8 mouse cellular contexts compared by ENCODE assay signal in the genomic region with DNA sequence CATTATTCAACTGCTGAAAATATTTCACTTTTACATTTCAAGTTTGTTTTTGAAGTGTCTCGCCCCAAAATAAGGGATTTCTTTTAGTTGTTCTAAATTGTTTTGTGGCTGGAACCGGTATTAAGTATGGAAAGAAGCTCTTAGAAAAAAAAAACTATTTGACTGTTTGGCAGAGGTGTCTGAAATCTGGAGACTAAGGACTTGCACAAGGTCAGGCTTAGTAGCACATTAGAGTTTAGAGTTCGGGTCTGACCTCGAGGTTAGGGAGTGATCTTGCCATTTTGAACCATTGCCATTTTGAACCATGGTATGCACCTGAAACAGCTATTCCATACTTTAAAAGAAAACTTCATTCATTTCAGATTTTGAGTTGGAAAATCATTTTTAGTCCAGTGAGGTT. TPM values are rescaled to one million over a fixed set of nuclear protein-coding genes. Genes with fewer than 3 reads are reported as not detected.
DNase-seq lines count a peak whose midpoint lies in the region; ATAC-seq and TF ChIP-seq lines count a peak whose summit lies in the region.

No protein-coding gene starts in this region.

- peak overlapping the region; percentile 89 for H3K4me2 ChIP-seq in forebrain, embryonic 16.5 days (ENCODE audit: low read length)
- peak overlapping the region; percentile 86 for H3K4me2 ChIP-seq in liver, embryonic 12.5 days

- H3K27ac ChIP-seq in heart, embryonic 10.5 days, result peak overlapping the region; percentile 99
- no peak overlapping the region for H3K27ac ChIP-seq in forebrain, embryonic 16.5 days (ENCODE audit: low read length)
- peak overlapping the region; percentile 75 for H3K27ac ChIP-seq in liver, embryonic 12.5 days

- H3K27me3 ChIP-seq in heart, embryonic 10.5 days (ENCODE audit: insufficient read depth, poor library complexity, severe bottlenecking), result no peaks in the 10 kb centered on the region
- no peaks in the 10 kb centered on the region for H3K27me3 ChIP-seq in G1E (ENCODE audit: insufficient read depth, low read length)
- H3K27me3 ChIP-seq in forebrain, embryonic 16.5 days (replicated peaks; ENCODE audit: control insufficient read depth, insufficient read depth, low read length), result no peaks in the 10 kb centered on the region
- H3K27me3 ChIP-seq in liver, embryonic 12.5 days (replicated peaks), result no peaks in the 10 kb centered on the region

- H3K9me3 ChIP-seq in heart, embryonic 10.5 days, result no peaks in the 10 kb centered on the region
- H3K9me3 ChIP-seq in G1E (replicated peaks), result no peaks in the 10 kb centered on the region
- H3K9me3 ChIP-seq in forebrain, embryonic 16.5 days (ENCODE audit: control insufficient read depth, low read length), result no peaks in the 10 kb centered on the region
- H3K9me3 ChIP-seq in liver, embryonic 12.5 days (replicated peaks), result no peaks in the 10 kb centered on the region

- no peak for DNase-seq in heart, embryonic 10.5 days (ENCODE audit: low spot score)
- DNase-seq in heart, adult 11 months, result no peak
- DNase-seq in G1E (ENCODE audit: low spot score), result no peak
- DNase-seq in layer of hippocampus, adult 11-12 months (ENCODE audit: low spot score), result no peak
- no peak for DNase-seq in spleen, postnatal 4 days (ENCODE audit: low spot score in 2 of 2)
- DNase-seq in adrenal gland, adult 2 months, result no peak

- ATAC-seq in G1E (ENCODE audit: extremely low read depth, insufficient number of reproducible peaks, low FRiP score, poor library complexity, severe bottlenecking), result no peak
- ATAC-seq in forebrain, embryonic 16.5 days, result no peak
- no peak for ATAC-seq in liver, embryonic 12.5 days

- TF ChIP-seq CTCF in G1E (IDR thresholded peaks at IDR 0.05; ENCODE audit: low read depth, low read length), result no peak

- peak overlapping the region; percentile 45; the same call in 1 of the 2 replicates for H3K9ac ChIP-seq in forebrain, embryonic 16.5 days (replicated peaks; ENCODE audit: low read depth, low read length)
- H3K9ac ChIP-seq in liver, embryonic 12.5 days, result peak overlapping the region; percentile 100

- under 1% methylated on average over 4 of the region's 4 CpGs for WGBS in heart, embryonic 10.5 days
- 0% methylated on average over 4 of the region's 4 CpGs for WGBS in forebrain, embryonic 16.5 days
- WGBS in liver, embryonic 12.5 days (ENCODE audit: insufficient replicate concordance), result under 1% methylated on average over 4 of the region's 4 CpGs

- H3K4me3 ChIP-seq in heart, embryonic 10.5 days, result peak overlapping the region; percentile 91
- peak overlapping the region; percentile 86 for H3K4me3 ChIP-seq in G1E (ENCODE audit: low read depth, low read length)
- H3K4me3 ChIP-seq in forebrain, embryonic 16.5 days (replicated peaks; ENCODE audit: low read length), result peak overlapping the region; percentile 96
- H3K4me3 ChIP-seq in liver, embryonic 12.5 days, result peak overlapping the region; percentile 99

- H3K36me3 ChIP-seq in heart, embryonic 10.5 days, result peaks cover 16% of the 10 kb centered on the region
- H3K36me3 ChIP-seq in G1E (replicated peaks), result peaks cover 23% of the 10 kb centered on the region
- peaks cover 9% of the 10 kb centered on the region for H3K36me3 ChIP-seq in forebrain, embryonic 16.5 days (ENCODE audit: control insufficient read depth, insufficient read depth)
- peaks cover 20% of the 10 kb centered on the region for H3K36me3 ChIP-seq in liver, embryonic 12.5 days

- H3K4me1 ChIP-seq in heart, embryonic 10.5 days, result 0 out of 2 replicates have a peak, but pooled peaks cover 5% of the 10 kb centered on the region
- peaks cover 28% of the 10 kb centered on the region for H3K4me1 ChIP-seq in G1E (ENCODE audit: insufficient read depth, low read depth, low read length)
- H3K4me1 ChIP-seq in forebrain, embryonic 16.5 days (replicated peaks; ENCODE audit: control insufficient read depth, insufficient read depth, low read length), result peaks cover 13% of the 10 kb centered on the region
- peaks cover 23% of the 10 kb centered on the region for H3K4me1 ChIP-seq in liver, embryonic 12.5 days

RNA-seq across cellular contexts. Expression of a gene that starts 1.4 kb away (rescaled TPM):
- 85.7 and 90.0 TPM in 2 replicates for polyA plus RNA-seq in heart, embryonic 10.5 days (2016; fragmentation: Nextera tagmentation; extraction: Ambion mirVana)
- total RNA-seq in G1E (2014; fragmentation: Nextera tagmentation) (88.6 and 102 TPM in 2 replicates), G1E (2017) (53.6 and 66.8 TPM in 2 replicates)
- polyA plus RNA-seq in G1E (2012), result 9.5 and 13.9 TPM in 2 replicates
- 134 and 162 TPM in 2 replicates for polyA plus RNA-seq in forebrain, embryonic 16.5 days (2015; fragmentation: Nextera tagmentation; extraction: Ambion mirVana)
- polyA plus RNA-seq in liver, embryonic 12.5 days (2016; fragmentation: Nextera tagmentation; extraction: Ambion mirVana), result 62.0 and 63.3 TPM in 2 replicates
- total RNA-seq in adrenal gland, adult 2 months (2021), result 100 to 1,000 TPM; 171 to 173 TPM
- polyA plus RNA-seq in adrenal gland, adult 2 months (2012; rRNA removed), result 61.3 and 69.8 TPM in 2 replicates
